Mouse (Mus musculus) adrenal gland, adult (tissue): Measurements from ENCODE around the gene Dach1.
A peak's percentile ranks its signal among the peaks of the same experiment; 100 is the strongest.

Experiments
- DNase-seq, 2 experiments: peaks; one replicate each; pipeline ENCODE4 v3.0.0; 2022 to 2023; ENCODE audit warnings: low spot score in 1 of 2; ENCODE audit not compliant: inconsistent age in 2 of 2

Gene Dach1

DNA sequence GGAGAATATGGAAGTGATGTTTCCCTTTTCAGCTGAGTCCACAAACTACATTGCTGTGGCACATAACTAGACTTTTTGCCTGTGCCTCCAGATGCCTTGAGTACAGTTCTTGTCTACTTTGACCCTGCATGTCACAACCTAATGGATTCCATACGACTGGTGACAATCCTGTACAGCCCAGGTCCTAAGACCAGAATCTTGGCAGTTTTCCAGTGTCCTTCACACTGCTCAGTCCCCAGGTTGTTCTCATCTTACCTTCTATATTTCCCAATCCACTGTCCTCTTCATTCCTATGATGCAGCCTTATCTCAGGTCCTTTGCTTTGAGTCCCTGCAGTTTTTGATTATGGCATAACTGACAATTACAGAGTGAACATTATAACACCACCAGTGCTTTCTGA is 131.0 kb downstream of the Dach1 start:
- DNase-seq = no peak

DNA sequence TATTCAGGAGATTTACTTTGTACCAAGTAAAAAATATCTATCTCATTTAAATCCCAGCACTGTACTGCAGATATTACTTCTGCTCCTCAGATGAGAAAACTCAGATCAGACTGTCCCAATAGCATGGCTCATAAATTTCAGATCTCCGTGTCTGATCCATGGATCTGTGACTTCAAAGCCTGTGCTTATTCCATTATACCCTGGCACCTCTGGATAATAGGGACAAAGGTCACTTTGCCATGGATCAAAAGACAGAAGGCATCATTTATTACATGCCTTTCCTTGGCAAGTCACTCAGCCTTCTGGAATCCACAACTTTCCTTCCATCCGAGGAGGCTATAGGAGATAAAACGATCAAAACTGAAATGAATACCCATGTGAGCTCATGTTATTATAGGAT is 132.4 kb downstream of the Dach1 start:
- no peak for DNase-seq

DNA sequence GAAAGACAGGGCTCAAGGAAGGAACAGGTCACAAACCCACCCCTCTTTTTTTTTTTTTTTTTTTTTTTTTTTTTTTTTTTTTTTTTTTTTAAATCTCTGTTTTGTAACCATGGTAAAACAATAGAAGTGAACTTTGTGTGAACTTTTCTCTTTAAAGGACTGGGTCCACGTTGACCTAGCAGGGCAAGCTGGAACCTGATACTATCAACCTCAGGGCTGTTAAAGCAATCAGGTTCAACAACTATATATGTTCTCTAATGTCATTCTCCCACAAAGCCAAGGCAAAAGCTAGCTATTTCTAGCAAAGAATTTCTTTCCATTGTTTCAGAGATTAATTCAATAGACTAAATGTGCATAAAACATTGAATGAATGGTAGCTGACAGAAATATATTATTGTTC is 134.3 kb downstream of the Dach1 start:
- no peak for DNase-seq

DNA sequence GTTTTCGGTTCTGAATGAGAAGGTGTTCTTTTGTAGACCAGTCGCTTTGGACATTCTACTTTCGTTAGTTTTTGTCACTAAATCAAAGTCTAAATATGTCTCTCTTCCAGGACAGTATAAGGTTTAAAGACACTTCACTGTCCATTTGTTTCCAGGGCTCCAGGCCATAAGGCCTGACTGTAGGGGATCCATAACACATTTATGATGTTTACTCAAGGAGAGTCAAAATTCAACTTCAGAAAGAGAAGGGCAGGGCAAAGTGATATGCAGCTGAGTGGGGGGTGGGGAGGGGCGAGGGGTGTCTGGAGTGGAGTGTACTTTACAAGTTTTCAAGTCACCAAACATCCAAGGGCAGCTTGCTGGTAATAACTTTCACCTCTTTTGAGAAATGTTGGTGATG is 146.0 kb downstream of the Dach1 start:
- no peak for DNase-seq

DNA sequence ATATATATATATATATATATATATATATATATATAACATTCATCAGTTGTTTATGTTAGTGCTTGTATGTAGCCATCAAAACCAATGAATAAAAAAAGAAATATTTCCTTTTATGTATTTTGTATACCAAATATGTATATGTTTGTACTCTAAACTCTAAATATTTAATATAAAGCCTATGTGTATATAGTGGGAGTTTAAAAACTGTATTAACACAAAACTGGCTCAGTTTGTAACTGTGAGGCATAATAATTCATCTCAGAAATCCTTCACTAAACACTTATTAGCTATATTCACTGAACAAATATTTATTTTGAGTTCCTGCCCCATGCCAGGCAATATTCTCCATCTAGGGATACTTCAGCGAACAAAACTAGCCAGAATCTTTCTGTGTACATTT is 155.5 kb downstream of the Dach1 start:
- DNase-seq = no peak

DNA sequence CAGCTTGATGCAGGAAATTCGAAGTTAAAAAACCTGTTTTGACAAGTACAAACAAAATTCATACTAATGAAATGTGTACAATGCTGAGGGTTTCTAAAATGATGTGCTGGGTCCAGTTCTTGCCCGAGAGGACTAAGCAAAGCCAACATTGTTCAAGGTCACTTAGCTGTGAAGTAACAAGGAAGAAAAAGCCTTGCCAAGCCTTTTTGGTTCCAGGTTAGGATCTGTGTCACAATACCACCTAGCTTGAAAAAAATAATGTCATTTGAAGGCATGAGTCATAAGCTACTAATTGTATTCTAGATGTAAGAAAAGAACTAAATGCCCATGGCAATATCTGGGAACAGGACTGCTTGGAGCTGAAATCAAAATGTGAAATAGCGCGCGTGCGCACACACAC is 161.1 kb downstream of the Dach1 start:
- peak in 1 of 2 experiments; percentile 21 for DNase-seq

DNA sequence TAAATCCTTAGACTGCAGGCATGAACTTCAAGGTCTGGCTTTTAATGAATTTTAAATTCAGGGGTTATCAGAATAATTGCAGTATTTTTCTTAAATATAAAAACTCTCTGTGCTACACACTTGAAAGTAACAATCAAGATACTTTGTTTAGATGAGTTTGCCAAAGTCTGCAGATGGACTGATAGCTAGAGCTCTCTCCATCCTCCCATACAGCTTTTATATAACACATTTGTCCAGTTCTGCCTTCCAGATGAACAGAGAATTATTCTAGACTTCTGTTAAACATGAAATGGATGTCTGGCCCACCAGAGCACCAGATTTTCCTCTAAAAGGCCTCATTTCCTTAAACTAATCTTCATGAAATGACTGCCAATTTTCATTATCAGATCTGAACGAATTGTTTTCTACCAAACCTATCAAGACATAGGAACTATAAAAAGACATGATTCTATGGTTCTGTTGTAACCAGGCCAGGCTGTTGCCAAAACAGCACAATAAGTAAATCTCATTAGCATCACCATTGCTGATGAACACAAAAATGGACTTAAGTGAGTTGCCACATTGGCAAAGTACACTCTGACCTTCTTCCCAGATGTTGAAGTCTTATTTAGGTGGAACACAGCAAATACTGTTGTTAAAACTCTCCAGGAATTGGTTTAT is 167.4 kb downstream of the Dach1 start:
- DNase-seq = no peak

DNA sequence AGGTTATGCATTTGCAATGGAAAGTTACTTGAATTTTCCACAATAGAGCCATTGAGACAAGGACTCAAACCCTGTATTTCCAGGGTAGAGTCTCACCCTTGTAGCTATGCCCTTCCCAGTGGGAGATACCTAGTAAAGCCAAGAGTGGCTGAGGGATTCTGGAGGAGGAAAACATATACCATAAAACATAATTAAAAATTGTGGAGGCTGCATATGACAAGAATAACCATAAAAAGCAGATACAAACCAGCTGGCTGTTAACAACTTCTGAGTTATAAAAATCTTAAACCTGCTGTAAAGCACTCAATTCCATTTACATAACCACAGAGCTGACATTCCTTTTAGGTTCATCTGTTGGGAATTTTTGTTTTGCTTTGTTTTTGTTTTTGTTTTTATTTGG is 171.0 kb downstream of the Dach1 start:
- no peak for DNase-seq

DNA sequence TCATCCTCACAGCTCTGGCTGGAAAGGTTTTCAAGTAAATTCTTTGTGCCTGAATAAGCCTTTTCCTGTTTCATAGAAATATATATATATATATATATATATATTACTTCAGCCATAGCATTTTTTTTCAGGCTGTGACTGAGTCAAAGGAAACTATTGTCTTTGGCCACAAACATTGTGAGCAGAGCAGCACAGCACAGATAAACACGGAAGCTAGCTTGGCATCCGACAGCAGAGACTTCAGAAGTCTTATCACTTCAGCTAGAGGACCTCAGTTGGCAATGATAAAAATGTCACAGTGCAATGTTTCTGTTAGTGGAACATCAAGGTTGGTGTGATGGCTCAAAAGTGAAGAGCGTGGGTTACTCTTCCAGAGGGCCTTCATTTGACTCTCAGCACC is 186.3 kb downstream of the Dach1 start:
- DNase-seq = no peak

DNA sequence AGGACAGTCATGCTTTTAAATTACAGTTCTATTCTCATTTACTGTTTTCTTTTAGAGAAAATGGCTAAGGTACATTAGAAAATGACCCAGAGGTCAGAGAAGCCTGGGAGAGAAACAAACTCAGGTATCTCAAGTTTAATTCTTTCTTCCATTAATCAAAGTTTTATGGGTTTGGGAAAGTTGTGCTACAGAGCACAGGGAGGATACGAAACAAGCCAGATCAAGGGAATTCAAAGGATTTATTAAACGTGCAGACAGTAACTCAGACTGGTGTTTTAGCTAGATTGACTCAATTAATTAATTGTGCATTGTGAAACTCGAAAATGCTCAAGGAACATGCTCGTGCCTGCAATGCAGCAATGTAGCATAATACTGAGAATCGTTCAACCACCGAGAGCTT is 186.9 kb downstream of the Dach1 start:
- no peak for DNase-seq

DNA sequence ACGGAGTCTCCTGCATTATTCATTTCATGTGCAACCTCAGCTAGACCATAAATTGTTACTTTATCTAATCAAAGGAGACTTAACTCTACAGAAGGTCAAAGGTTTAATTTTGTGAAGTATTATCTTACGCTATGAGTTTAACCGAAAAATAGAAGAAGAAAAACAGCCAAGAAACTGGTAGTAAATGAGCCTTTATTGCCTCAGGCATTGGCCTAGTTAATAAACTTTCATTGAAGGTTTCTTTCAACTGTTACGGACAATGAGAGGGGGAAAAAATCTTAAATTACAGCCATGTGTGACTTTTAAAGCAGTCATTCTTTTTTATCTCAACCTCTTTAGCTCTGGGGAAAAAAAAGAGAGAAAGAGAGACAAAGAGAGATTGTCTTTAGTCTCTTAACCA is 188.7 kb downstream of the Dach1 start:
- DNase-seq = no peak

DNA sequence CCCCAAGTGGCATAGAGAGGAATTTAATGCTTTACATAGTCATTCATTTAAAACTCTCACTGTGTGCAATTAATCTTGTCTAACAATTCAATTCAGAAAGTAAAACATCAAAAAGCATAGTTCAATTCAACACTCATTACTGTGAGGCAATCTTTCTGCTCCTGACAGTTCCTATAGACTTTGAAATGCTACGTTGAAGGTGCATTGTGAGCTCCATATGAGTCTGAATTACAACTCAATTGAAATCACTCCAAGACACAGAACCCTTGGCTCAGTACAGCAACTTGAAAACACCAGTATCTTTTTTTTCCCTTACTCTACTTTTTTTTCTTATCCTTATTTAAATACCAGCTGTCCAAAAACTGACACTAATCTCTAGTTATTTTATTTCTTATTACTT is 193.5 kb downstream of the Dach1 start:
- DNase-seq = no peak

DNA sequence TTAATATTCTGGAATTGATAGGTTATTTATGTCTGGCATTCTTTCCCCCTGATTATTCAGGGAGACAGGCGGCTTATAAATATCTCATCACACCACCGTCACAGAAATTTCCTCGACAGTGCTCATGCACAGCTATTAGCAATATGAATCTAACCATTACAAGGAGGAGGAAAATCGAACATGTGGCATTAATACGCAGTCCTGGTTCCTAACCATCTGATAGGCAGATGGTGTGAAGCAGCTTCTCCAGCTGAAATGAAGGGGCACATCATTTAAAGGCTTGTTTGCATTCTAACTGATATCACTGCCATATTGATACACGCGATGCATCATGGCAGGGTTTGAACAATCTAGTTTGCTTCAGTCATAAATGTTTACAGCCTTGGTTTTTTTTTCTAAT is 194.1 kb downstream of the Dach1 start:
- DNase-seq = no peak

DNA sequence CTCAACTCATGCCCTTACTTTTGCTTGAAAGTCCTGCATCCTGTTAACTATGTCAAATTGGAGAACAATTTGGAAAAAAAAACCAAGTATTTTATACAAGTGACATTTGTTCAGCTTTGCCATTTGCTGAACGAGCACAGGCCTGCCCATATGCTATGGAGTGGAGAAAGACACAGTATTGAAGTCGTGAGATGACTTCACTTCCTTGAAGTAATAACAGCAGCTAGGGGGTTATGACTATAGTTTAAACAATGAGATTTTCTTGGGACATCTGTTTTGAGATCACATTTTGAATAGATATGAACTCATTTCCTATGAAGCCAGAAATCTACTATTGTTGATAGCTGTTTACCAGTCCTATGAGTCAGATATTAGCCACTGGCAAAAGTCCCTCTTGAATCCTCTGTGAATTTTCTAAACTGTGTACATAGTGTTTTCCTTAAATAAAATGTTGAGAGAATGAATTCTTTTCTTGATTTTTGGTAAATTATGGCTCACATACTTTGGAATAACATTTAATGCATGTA is 205.0 kb downstream of the Dach1 start:
- no peak for DNase-seq

DNA sequence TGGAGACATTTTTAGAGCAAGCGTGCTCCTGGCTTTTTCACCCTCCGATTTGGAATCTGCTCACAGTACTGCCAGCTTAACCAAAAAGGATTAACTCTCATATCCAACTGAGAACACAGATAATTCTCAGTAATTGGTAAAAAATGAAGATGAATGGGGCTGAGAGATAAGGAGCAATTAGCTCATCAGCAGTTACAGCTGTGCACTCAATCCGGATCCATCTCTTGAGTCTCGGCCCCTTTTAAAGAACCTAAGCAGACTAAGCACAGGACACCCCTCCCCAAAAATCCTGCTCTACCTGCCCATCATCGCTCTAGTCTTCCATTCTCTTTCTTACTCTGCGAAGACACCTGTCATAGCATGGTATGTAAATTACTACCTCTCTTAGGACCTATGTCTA is 205.9 kb downstream of the Dach1 start:
- peak in 1 of 2 experiments; percentile 19 for DNase-seq

DNA sequence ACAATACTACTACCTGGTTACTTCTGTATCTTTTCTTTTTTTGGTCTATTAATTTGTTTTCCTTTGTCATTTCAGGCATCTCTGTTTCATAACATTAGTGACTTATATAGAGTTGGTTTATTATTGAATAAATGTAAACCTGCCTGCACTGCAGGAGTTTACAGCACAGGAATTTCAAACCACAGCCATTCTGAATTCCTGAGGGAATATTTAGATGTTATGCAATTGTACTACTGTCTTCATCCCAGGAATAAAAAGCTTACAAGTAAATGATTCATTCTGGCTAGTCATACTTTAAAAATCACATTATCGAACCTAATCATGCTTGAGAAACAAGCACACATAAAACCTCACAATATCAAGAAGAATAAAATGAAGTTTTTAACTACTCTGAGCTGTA is 213.2 kb downstream of the Dach1 start:
- DNase-seq = no peak

DNA sequence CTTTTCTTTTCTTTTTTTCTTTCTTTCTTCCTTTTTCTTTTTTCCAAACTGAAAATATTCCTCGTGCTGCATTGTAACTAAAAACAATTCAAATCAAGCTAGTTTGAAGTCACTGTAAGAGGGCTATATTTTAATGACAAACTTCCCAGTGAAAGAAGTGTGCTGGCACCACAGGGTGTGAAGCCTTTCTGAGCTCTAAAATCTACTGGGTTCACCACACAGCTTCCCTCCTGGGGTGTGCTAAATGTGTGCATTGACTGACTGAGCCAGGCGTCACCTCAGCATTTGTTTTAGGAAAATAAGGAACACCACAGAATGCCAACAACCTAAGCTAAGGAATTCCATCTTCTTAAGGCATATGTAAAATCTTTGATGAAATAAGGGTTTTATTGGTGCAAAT is 224.1 kb downstream of the Dach1 start:
- no peak for DNase-seq

DNA sequence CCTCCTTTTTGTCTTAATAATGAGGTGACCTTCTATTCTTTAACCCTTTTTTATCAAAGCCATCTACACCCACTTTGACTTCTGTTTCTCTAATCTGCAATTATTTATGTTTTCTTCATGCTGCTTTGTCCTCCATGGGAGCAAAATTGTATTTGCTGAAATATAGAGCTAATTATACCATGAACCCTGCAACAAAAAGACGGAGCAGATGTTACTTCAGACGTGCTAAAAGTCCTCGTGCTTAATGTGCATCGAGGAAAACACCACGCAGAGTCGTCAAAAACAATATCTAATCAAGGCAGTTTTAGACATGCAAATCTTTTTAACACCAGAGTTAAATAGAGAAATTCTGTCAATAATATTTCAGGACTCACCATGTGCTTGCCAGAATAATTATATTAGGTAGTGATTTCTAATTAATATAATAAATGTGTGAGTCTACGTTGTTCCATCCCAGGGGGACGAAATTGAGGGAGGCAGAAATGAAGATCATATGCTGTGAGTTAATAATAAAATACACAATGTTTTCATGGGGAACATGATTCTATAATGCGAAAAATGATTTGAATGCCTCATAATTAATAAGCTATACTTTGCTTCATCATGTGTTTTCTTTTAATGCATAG is 224.8 kb downstream of the Dach1 start:
- no peak for DNase-seq

DNA sequence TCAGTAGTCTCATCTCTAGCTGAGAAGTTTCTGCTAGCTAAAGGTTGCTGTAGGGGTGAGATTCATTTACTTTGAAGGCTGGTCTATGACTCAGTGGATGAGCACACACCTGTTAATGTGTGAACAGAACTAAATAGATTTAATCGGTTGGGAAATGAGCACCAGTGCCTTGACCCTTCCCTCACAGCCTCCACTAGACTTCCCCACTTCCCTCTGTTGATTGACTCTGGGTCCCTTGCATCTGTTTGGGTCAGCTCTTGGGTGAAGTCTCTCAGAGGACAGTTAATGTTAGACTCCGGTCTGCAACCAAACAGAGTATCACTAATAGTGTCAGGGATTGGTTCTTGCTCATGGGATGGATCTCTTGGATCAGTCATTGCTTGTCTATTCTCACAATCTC is 227.2 kb downstream of the Dach1 start:
- no peak for DNase-seq

DNA sequence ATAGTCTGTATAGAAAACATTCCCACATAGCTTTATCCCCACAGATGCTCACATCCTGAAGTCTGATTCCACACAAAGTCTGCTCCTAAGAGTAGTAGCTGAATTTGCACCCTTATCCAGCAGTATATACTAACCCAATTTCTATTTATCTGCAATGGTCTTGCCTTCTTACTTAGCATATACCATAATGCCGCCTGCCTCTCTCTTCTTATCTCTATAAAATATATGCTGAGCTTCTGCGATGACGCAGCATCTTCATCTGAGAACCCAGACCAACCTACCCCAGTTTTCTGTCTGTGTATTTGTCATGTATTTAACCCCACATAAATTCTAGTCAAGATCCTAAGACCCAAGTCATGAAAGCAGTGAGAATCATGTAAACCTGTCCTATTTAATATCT is 272.9 kb downstream of the Dach1 start:
- no peak for DNase-seq

DNA sequence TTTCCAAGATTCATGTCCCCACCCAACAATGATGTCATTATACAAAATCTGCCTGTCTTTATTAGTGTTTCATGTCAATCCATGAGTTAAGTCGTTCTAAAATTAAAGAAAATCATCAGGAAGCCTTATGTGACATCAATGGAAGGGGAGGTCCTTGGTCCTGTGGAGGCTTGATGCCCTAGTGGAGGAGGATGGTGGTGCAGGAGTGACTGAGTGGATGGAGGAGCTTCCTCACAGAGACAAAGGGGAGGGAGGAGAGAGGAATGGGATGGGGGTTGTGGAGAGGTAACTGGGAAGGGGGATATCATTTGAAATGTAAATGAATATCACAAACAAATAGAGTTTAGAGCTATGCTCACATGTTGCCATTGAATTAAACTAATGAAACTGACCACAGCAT is 287.6 kb downstream of the Dach1 start:
- DNase-seq = no peak

DNA sequence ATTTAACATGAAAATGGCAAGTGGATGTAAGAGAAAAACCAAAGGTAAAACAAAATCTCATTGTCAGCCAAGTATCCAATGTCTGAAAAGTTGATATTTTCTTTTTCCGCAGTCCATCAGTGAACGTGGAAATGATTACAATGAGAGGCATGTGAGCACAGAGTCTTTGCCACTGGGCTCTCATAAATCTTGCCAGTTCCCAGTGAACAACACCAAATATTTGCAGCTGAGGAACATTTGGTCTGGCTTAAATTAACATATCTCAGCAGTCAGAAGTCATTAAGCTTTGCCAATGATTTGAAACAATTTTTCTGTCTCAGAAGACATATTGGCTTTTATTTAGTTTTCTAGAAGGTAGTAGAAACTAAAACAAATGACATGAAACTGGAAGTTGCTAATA is 298.6 kb downstream of the Dach1 start:
- no peak for DNase-seq

DNA sequence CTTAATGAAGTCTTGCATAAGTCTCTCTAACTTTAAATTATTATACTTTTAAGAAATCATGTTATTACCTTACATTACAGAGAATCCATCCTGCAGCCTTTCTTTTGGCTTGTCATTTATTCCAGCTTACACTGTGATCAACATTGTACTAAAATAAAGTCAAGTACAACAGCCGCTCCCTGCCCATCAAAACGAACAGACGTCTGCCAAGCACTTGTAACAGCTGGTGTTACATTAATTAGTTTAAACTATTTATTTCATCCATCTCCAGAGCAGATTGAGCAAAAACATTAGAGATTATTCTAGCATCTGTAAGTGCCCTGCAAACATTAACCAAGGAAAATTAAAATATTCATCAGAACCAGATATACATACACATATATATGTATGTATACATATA is 311.2 kb downstream of the Dach1 start:
- no peak for DNase-seq
